Mouse (Mus musculus): ENCODE data around the gene Acacb.

GRCm38 (mm10) chr5:114179541-114179940 is 33.2 kb downstream of the Acacb start:
- TF ChIP-seq EP300 (optimal IDR thresholded peaks at IDR 0.05) (no peak), CTCF (IDR thresholded peaks at IDR 0.05; ENCODE audit: low read depth) (no peak)
